Mouse (Mus musculus) thymus, postnatal 4 days (tissue): ENCODE measurements around the gene Aurkb.
"Not testable (repeated sequence)": the region's sequence is repeated elsewhere in the genome, so short reads cannot be mapped to it uniquely, and the experiment has no call there.

ENCODE experiments used
- DNase-seq: peaks from one replicate; pipeline ENCODE4 v3.0.0; 2021

The Aurkb gene

GRCm38 (mm10) chr11:69045531-69046394 is at the start of gene Aurkb:
Gene Aurkb (plus strand): TSS chr11:69045647.
- DNase-seq: peak; percentile 89

DNA sequence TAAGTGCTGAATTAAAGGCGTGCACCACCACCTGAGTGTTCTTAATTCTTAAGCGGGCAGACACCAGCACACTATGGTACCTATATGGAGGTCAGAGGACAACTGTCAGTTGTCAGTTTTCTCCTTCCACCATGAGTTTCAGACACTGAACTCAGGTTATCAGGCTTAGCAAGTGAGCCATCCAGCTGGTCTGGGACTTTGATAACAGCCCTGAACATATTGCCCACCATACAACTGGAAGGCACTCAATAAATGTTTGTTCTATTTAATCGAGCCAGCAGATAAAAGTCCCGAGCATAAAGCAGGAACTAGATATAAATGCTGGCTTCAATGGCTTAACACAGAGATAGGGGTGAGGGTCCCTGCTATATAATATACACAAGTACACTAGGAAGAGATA is 48.4 kb upstream of the Aurkb start:
- DNase-seq: no peak

DNA sequence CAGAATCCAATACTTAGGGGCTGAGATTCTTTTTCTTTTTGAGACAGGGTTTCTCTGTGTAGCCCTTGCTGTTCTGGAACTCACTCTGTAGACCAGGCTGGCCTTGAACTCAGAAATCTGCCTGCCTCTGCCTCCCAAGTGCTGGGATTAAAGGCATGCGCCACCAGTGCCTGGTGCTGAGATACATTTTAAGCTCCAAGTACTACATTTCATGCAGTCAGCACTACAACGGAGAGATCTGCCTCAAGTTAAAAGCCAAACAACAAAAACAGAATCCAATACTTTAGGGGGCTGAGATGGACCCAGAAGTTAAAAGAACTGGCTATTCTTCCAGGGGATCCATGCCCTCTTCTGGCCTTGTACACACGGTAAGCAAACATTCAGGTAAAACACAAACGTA is 42.7 kb upstream of the Aurkb start:
- not testable (repeated sequence) for DNase-seq

GRCm38 (mm10) chr11:69003592-69003991 is 41.9 kb upstream of the Aurkb start:
- no peak for DNase-seq

GRCm38 (mm10) chr11:69005193-69005592 is 40.3 kb upstream of the Aurkb start:
- no peak for DNase-seq

- not testable (repeated sequence) for DNase-seq
Observed at GRCm38 (mm10) chr11:69006575-69006974, 38.9 kb upstream of the Aurkb start.

GRCm38 (mm10) chr11:69008182-69009121 is 37.0 kb upstream of the Aurkb start, which contains the start of gene Pfas:
Gene Pfas (minus strand): TSS chr11:69008460.
- DNase-seq: peak; percentile 98

- no peak for DNase-seq
Observed at GRCm38 (mm10) chr11:69009508-69009907, 35.9 kb upstream of the Aurkb start.

GRCm38 (mm10) chr11:69010400-69011323 is 34.8 kb upstream of the Aurkb start:
- no peak for DNase-seq

DNA sequence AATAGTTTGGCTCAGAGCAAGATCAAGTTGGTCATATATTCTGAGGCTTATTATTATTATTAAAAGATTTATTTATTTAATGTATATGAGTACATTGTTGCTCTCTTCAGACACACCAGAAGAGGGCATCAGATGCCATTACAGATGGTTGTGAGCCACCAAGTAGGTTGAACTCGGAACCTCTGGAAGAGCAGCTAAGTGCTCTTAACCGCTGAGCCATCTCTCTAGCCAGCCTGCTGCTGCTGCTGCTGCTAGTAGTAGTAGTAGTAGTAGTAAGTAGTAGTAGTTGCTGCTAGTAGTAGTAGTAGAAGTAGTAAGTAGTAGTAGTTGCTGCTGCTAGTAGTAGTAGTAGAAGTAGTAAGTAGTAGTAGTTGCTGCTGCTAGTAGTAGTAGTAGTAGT is 34.0 kb upstream of the Aurkb start:
- DNase-seq: not testable (repeated sequence)

- DNase-seq: peak; percentile 81
Observed at GRCm38 (mm10) chr11:69012071-69012601, 33.3 kb upstream of the Aurkb start.

- peak; percentile 91 for DNase-seq
Observed at GRCm38 (mm10) chr11:69015644-69016441, 29.6 kb upstream of the Aurkb start, which contains the start of gene Ctc1. Gene Ctc1 (plus strand): TSS chr11:69015911.

DNA sequence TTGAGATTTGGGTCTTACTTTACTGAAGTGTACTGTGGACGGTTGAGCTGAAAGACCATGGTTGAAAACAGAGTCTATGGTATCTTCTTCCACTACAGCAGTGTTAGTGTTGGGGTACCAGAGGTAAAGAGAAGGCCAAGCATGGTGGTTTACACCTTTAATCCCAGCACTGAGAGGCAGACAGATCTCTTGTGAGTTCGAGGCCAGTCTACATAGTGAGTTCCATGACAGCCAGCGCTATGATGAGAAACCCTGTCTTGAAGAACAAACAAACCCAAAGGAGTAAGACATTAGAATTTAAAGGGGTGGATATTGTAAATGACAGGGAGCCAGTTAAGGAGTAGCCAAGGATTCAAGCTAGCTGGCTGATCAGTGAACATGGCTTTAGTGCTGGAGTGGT is 28.7 kb upstream of the Aurkb start:
- no peak for DNase-seq

DNA sequence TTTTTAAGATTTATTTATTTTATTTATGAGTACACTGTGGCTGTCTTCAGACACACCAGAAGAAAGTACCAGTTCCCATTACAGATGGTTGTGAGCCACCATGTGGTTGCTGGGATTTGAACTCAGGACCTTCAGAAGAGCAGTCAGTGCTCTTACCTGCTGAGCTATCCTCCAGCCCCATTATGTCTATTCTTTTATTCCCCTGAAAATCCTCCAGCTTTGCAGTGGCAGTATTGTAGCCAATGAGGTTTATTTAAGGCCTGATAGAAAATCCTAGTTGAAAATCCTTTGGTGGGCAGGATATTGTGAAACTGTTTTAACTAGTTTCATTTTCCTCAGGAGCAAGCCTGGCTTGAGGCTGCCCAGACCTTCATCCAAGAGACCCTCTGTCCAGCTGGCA is 24.8 kb upstream of the Aurkb start:
- no peak for DNase-seq

GRCm38 (mm10) chr11:69026562-69026961 is 18.9 kb upstream of the Aurkb start:
- no peak for DNase-seq

DNA sequence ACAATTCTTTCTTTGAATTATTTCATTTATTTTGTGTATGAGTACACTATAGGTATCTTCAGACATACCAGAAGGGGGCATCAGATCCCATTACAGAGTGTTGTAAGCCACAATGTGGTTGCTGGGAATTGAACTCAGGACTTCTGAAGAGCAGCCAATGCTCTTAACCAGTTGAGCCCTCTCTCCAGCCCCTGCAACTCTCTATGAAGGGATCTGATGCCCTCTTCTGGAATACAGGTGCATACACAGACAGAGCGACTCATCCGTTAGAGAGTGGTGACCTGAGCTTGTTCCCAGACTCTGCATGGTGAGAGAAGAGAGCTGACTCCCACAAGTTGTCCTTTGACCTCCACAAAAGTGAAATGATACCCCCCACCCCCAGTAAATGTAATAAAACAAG is 16.6 kb upstream of the Aurkb start:
- no peak for DNase-seq

DNA sequence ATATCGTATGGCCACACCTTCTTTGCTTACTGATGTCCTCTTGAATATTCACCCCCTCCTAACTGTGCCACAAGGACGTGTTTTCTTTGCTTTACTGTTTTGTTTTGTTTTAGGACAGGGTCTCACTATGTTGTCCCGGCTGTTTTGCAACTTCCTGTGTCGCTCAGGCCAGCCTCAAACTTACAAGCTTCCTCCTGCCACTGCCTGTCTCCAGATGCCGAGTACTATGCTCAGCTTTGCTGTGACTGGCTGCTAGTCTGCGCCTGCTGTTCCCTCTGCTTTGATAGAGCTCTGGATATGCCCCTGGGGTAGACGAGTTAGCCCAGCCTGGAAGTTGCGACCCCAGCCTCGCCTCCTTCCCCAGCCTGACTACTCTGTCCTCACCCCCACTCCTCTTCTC is 11.9 kb upstream of the Aurkb start:
- DNase-seq: no peak

- DNase-seq: no peak
Observed at GRCm38 (mm10) chr11:69034585-69034984, 10.9 kb upstream of the Aurkb start.

DNA sequence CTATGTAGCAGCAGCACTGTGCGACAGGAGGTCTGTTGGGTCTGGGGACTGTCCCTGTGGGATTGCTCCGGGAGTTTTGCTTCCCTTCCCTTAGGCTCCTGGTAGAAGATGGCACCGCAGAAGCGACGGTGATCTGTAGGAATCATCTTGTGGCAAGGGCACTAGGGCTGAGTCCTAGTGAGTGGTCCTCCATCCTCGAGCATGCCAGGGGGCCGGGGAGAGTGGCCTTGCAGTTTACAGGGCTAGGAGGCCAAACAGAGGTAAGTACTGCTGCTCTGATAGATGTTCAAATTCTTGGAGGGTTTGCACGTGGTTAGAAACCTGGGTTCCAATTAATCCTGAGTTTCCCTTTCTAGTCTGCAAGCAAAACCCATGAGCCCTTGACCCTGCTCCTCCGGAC is 10.0 kb upstream of the Aurkb start:
- no peak for DNase-seq

- DNase-seq: peak; percentile 80
Observed at GRCm38 (mm10) chr11:69035849-69036248, 9.6 kb upstream of the Aurkb start.
